Mouse (Mus musculus) layer of hippocampus, adult 11-12 months (tissue): Measurements from ENCODE around the gene Aim2.
A peak's percentile ranks its signal among the peaks of the same experiment; 100 is the strongest.

ENCODE experiments used
- DNase-seq: peaks from one replicate; pipeline ENCODE4 v3.0.0; 2022; ENCODE audit warnings: low spot score

Aim2 gene

DNA sequence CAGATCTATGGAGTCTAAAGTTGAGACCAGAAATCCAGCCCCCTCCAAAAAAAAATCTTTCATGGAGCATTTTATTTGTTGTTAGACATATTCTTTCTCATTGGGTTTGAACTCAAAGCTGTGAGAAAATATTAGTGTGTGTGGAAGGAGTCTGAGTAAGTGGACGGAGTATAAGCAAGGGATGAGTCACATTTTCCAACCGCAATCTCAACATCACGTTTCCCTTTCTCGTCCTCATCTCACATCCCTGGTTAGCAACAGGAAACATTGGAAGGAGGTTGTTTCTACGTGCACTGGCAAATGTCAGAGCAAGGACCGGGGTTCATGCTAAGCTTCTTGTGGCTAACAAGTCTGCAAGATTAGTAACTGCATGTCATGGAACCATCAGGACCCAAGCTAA is 41.1 kb downstream of the Aim2 start:
- DNase-seq, result no peak

DNA sequence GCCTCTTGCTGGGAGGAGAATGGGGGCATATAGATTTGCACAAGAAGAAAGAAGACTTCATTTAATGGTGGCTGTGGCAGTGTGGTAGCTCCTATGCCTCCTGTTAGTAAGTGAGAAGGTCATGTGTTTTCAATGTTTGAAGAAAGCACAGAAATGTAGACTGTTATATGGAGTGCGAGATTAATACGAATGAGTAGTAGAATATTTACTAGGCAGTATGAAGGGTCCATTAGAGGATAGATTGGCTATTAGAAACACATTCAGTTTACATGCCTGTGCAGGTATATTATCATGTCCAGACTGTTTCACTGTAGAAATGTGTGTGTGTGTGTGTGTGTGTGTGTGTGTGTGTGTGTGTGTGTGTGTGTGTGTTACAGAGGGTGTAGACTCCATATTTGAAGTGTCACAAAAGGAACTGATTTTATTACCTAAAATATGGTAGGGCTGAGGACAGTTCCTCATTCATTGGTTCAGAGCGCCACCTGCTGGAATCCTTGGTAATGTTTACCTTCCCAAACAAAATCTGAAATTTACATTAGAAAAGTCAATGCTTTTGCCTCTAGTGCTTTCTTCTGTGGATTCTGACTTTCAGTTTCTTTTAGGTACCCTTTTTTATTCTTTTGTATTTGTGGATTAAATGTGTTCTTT is 47.8 kb downstream of the Aim2 start:
- peak; percentile 71 for DNase-seq

DNA sequence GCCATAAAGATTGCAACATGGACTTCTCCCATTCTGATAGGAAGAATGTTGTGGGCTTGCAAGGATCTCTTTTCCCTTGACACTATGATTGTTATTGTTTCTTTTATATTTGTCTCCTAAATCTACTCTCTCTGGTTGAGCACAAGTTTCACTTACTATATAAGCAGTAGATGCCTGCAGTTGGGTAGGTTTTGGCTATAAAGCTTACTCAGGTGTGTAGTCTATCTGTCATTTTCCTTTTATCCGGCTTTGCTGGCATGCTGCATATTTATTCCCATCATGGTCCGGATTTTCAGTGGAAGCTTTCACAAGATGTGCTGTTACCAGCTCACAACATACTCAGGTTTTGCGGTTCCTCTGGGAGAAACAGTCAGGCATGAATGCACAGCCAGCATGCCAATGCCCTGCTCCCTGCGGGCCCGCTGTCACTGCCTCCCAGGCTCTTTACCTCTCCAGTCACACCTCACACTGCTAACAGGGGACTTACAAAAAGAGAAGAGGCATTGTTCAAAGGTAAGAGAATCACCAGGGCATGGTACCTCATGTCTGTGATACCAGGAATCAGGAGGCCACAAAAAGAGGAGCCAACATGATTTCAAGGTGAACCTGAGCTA is 54.1 kb downstream of the Aim2 start:
- DNase-seq, result no peak

DNA sequence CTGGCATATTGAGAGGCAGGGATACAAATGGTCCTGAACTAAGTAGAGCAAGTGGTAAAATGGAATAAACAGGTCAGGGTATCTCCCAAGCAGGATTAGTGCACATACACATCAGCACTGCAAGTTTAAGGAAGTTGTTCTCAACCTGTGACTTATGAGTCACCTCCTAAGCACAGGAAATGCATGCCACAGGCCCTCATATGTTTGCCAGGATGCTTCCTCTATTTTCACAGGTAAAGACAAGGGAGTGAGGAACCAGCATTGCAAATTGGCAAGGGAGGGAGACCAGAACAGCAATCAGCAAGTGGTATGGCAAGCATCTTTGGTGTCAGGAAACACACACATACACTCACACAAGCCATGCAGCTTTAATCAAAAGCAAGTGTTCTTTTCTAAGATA is 58.4 kb downstream of the Aim2 start:
- DNase-seq, result no peak

DNA sequence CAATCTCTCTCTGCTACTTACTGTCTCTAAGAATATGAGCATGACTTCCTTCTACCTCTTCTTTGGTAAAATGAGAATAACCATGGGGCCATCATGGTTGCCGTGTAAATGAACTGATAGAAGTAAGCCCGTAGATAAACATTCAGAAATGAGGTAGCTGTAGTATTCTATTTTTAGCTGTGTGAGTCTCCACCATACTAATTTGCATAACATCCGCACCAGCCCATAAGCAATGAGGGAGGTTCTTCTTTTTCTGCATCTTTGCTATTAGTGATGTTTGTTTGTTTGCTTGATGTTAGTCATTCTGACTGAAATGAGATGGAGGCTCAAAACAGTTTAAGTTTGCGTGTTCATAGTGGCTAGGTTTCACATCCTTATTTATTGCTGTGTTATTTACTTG is 61.2 kb downstream of the Aim2 start:
- no peak for DNase-seq

DNA sequence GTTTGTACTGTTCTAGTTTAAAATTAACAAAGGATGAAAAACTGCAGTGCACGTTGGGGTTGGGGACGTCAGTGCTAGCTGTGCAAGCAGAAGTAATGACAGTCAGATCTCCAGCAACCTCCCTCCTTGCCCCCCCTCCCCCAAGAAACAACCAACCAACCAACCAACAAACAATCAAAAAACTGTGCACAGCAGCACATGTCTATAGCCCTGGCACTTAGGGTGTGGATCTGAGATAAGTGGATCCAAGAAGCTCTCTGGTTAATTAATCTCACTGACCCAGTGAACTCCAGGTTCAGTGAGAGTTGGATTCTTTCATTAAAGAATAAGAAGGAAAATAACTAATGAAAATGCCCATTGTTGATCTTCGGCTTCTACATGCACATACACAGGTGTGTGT is 64.0 kb downstream of the Aim2 start:
- no peak for DNase-seq

DNA sequence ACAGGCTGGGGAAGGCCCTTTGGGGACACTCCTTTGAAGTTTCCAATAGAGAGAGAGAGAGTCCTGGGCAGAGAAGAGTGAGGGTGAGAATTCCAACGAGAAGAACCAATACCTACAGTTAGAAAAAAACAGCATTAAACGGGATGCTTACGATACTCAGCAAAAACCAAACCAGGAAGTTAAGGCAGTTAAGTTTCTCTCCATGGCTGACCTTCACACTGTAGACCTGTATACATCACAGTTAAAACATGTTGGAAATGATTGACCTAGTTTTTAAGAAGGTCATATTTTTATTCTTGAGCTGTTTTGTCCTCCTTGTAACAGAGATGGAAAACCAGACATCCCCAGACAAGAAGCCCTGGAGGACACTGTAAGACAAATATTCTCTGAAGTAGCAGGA is 67.8 kb downstream of the Aim2 start:
- no peak for DNase-seq

DNA sequence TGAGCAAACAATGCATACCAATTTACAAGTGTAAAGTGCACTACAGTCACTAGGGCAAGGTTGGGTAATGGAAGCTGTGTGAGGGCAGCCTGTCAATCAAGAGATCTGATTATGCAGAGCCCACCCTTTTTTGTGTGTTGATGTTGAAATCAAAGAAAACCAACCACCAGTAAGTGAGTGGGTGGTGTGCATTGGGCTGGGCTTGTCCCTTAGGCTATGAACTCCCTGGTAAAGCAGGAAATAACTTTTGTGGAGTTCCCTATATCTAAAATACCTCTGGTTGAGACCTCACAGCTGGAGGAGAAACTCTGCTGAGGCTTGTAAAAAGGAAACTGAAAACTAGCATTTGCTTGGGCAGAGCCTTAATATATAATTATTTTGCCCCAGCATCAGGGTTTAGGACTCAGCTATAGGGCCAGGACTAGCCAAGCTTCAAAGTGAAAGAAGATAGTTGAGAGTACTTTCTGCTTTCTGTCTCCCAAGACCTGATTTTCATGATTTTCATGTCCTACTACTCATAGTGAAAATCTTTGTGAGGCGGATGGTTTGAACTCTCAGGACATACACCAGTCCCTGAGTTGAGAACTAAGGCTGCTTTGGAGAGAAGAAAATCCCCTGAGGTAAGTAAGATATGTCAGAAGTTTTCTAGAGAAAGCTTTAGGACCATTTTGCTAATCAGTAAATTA is 68.4 kb downstream of the Aim2 start:
- no peak for DNase-seq

DNA sequence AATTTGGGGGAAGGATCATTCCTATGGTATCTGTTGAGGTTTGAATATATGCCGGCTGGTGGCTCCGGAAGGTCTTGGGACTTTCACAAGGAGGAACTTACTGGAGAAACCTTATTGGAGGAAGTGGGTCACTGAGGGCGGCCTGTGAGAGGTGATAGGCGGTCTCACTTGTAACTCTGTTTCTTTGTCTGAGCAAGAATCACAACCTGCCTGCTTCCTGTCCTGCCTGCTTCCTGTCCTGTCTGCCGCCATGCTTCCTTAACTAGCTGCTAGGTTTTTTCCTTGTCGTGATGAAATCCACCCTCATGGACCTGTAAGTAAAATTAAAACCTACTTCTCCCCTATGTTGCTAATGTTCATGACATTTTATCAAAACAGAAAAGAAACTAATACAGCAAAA is 69.7 kb downstream of the Aim2 start:
- DNase-seq, result peak; percentile 42

DNA sequence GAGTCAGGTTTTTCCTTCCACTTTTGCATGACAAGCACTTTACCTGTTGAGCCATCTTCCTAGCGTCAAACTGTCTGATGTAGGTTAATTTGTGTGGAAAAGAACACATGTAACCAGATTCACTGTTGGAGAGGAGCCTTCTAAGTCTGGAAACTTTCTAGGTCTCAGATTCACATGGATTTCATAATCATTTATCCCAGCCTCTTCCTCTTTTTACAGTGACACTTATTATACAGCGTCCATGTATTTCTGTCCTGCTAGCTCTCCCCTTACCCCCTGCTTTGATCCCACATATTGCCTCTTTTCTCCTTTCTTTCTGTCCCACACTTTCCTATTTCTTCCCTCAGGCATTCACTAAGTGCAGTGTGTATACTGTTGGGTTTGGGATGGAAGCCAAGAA is 75.7 kb downstream of the Aim2 start:
- no peak for DNase-seq

DNA sequence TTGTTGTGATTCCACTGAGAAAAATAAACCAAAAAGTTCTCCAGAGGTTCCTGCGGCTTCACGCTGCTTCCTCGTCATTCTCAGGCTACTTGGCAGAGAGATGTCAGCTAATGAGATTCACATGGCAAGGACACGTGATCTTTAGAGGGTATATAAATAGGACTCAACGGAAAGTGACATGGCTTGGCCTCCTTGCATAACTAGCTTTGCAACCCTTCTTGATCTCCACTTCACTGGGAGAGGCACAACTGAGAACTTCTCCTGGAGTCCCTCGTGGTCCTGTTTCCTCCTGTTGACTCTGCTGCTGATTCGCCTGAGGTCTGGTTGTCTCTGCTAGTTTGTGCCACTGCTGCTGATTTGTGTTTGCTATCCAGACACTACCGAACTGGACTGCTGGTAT is 76.7 kb downstream of the Aim2 start:
- DNase-seq, result peak; percentile 21

DNA sequence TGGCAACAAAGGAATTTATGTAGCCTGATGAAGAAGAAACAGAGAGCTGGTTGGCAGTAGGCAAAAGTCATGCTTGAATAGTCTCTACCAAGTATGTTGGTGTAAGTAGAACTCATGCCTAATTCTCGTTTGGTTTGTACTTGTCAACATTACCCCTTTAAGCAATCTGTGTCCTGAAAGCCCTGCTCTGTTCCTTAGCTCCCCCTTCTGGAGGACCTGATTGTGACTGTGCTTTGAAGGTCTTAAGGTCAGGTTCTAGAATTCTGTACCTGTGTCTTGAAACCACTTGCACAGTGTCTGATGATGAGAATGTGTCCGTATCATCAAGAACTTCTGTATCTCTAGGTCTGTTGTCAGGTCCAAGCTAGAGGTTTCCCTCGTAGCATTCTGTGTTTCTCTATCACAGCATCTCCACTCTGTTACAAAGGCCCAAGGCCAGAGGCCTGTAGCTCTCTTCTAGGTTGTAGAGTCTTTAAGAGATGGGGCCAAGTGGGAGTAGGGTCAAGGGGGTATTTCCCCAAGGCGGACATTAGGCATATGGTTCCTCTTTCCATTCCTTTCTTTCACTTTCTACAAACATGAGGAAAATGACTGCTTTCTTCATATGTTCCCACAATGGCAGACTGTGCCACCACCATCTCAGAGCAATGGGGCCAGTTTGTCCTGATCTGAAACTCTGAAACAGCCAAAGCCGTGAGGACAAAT is 79.5 kb downstream of the Aim2 start:
- no peak for DNase-seq

DNA sequence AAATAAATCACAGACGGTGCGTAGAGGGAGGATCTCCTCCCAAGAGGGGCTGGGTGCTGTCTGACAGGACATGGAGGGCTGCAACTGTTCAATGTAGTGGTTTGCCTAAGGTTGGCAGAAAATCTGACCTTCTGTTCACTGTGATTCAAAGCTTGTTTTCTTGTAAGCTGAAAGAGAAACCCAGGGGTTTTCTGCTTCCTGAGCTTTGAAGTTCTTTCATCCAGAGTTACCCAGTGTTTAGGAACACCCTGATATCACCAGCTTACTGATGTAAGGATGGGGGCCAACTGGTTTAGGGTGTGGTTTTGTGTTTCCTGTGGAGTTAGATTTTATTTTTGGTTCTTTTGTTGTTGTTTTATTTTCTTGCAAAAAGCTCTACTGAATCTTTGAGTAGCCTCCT is 81.7 kb downstream of the Aim2 start:
- no peak for DNase-seq

DNA sequence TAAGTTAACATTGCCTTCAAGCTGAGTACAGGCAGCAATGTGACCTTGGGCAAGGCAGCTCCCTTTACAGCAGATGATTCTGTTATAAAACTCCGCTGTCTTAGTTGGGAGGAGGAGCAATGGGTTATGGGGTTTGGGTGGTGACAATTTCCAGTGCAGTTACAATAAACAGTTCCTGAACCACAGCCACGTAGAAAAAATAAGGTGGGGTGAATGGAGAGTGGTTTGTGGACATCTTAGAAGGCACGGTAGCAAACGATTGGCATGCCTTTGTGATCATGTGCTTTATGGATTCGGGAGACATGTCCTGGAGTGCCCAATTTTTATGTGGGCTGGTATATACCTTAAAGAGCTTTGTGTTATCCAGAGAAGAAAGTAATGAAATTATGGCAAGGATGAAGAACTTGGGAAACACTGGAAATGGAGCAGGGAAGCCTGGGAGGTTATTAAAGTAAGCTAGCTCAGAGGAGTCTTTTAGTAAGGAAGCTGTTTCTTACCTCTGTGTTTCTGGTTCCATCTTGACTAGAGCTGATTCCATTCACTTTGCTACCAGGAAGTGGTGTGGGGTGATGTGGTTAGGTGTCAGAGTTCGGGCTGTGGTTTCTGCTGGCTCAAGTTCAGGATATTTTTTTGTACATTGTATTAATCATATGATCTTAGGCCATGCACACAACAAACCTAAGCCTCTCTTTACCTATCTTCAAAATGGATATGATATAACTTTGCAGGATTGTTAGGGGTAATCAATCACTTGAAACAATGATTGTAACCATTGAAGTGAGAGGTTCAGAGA is 86.7 kb downstream of the Aim2 start:
- DNase-seq, result no peak

DNA sequence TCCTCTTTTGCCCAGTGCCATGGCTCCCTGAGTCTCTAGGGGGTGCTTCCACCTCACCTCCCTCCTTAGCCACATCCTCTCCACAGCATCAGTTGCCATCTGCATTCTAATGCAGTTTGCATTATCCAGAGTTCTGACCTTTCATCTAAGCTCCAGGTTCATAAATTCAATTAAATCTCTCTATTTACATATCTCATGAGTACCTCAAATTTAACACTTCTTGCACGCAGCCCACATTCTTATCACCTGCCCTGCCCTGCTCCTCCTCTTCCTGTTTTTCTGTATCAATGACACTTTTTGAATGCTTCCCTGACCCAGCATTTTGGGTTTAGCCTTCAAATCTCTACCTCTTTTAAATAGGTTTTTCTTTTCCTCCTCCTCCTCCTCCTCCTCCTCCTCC is 90.0 kb downstream of the Aim2 start:
- no peak for DNase-seq

DNA sequence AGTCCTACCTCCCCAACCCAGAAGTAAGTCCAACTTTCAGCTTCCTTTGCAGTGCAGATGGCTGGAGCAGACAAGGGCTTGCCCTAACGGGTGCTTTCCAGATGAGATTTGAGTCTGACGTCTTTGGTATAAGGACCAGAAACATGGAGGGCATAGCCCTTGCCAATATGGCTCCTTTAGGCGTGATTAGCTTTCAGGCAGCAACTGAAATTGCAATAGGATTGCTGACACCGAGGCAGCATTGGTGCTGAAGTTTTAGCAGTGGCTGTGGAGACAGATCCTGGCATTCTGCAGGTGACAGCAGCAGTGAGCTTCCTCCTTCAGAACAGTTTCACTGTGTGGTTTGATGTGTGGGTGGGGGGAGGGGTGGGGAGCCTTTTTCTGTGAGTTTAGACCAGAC is 90.5 kb downstream of the Aim2 start:
- DNase-seq, result no peak

DNA sequence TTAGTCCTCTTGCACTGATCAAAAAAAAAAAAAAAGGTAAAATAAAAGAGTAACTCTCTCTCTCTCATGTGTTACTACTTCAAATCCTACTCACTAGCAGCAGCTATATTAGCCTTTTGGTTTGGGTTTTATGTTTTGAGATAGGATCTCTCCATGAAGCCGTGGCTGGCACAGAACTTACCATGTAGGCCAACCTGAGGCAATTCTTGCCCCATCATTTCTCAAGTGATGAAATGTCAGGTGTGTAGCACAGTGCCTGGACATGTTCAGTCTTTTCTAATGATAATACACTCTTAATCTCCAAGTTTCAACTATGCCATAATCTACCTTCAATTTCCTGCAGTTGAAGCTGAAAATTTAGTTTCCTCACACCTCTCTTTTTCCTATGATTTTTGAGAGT is 92.4 kb downstream of the Aim2 start:
- no peak for DNase-seq

DNA sequence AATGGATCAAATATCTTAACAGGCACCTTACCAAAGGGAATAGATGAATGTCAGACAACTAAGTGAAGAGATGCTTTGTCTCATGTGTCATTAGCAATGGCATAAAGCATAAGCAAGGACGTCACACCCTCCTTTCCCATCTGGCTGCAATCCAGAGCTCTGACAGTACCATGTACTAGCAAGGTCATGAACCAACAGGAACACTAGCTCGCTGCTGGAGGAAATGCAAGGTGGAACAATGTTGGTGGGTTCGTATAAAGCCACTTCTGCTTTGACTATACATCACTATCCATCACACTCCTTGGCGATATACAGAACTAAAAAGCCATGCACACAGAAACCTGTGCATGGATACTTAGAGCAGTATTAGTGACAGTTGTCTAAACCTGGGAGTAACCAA is 96.4 kb downstream of the Aim2 start:
- DNase-seq, result no peak

DNA sequence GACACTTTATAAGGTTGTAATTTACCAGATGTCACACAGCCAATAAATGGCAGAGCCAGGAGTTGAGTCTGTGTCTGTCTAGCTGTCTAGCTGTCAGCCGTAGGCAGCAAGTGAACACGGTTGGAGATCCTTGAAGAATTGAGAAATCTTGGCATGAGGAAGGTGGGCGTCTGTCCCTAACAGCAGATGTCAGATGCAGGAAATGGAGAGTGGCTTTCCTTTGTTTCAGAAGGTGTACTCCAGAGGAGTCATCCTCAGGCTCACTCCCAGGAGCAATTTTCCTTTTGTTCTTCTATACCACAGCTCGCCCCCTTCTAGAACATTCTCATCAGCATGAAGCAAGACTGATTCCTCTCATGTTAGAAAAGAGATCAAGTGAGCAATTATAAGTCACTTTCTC is 99.9 kb downstream of the Aim2 start:
- no peak for DNase-seq

DNA sequence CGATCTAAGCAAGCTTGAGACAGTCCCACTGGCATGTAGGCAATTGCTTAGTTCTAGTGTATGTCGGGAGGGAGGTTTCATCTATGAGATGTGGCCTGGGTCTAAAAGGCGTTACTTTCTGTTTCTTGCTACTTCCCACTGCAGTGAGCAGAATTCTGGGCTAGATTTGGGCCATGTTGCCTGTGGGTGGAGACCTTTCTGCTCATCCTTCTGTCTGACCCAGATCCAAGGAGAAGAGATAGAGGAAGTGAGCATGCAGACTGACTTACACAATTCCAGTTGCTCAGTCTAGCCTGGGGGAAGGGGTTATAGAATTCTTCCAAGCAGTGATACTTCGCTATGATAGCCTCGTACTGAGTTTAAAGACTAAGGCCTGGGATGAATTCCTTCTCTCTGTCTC is 101.0 kb downstream of the Aim2 start:
- peak; percentile 35 for DNase-seq

DNA sequence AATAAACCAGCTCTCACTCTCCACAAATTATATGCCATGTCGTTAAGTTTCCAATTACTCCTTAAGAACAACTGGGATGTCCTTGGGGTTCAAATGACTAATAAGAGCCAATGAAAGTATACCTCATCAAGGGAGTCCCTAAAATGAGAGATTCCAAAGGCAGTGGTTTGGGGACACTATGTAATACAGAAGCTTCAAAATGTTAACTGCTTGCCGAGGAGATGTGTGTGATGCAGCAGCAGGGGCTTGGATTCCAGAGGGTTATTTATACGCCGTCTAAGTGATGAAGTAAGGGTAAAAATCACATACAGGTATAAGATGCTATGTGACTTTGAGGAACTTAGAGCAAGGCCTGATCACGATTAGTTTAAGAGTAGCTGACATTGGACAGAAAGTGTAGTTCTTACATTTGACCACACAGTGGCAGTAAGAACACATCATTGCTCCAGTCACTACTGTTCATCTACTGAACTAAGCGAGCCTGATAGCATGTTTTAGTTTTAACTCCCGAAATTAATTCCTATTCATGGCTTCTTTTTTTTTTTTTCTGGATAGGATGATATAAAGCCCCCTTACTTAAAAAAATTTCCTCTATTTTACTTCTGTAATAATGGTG is 105.6 kb downstream of the Aim2 start:
- peak; percentile 58 for DNase-seq

DNA sequence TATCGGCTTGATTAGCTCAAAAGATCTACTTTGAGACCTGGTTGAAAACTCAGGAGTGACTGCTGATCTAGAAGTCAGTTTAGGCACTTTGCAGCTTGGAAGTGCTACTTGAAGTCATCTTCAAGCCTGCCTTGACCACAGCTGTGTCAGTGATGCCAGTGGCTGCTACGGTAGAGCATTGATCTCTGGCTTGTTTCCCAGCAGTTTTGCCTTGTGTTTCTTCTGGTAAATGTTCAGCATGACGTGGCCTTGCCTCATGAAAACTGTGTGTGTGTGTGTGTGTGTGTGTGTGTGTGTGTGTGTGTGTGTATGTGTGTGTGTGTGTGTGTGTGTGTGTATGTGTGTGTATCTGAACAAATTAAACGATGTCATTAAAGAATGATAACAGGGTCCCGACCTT is 106.1 kb downstream of the Aim2 start:
- no peak for DNase-seq
